Mouse (Mus musculus) CD4-positive naive resting alpha-beta T cell, adult 76 days (primary cell): Measurements from ENCODE around the gene Dcst1. TPM values are rescaled to one million over a fixed set of nuclear protein-coding genes. Genes with fewer than 3 reads are reported as not detected.

Experiments
- total RNA-seq: library from RNA; stranded (reverse); gene quantifications from one replicate; pipeline ENCODE4 v1.2.4, GENCODE M21; 2023

The Dcst1 gene
- total RNA-seq: not detected

GRCm38 (mm10) chr3:89365153-89365485 is at the start of gene Dcst1:
Gene Dcst1 (minus strand): TSS chr3:89365253.

DNA sequence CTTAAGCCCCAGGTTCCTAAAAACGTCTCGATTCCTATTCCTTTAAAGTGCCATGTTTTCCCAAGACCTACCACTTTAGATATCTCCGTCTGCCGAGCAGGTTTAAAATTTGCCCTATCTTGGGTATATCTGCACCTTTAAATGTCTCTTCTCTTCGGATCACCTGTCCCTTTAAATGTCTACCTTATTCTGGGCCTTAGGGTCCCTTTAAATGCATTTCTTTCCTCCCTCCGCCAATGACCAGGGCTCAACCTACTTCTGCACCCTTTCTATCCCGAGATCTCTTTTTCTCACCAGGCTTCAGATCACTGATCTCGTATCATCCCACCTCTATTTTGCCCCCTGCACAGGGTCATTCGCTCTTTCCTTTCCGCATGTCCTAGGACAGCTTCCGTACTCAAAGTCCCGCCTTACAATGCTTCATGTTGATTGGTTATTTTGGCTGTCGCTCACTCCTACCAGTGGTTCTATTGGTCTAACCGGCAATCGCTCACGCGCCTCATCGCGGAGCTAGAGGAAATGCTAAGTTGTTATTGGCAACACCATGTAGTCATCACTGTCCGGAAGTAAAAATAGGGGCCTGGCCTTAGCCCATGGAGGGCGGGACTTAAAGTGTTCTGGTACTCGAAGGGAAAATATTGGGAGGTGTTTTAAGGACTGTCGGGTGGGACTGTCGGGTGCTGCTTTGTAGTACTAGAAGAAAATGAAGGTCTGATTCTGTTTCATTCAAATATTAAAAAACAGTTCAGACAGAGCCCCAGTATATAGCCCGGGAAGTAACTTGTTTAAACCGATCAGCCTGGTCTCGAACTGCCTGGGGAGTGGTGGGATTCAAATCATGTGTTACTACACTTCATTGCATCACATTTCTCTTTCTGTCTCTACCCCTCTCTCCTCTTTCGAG is 46.7 kb upstream of the Dcst1 start, which contains the start of gene Flad1:
Gene Flad1 (minus strand): TSS at position 381 of the 904 bp plus-strand sequence.

DNA sequence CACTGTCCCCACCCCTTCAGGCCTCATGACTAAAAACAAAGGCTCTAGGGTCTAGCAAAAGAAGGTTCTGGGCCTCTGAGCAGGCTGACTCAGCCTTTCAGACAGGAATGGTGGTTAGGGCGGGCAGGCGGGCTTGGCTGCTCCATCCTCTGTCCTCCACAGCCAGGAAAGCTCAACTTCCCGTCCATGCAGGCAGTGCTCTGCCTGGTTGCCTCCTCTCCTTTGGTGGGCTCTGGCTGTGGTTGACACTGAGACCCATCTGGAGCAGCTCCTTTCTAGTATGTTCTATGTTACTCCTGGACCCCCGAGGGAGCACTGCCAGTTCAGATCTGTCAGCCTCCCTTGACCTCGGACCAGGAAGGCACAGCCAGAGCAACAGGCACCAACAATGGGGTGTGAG is 37.6 kb upstream of the Dcst1 start, which contains the start of gene Lenep:
Gene Lenep (minus strand): TSS at position 101 of the 400 bp plus-strand sequence.

GRCm38 (mm10) chr3:89394006-89394893 is 29.2 kb upstream of the Dcst1 start, which contains the start of gene Zbtb7b:
Gene Zbtb7b (minus strand): TSS chr3:89394776.

GRCm38 (mm10) chr3:89361675-89362074 is 3.4 kb downstream of the Dcst1 start, which contains the start of gene Dcst2:
Gene Dcst2 (plus strand): TSS chr3:89361975.

DNA sequence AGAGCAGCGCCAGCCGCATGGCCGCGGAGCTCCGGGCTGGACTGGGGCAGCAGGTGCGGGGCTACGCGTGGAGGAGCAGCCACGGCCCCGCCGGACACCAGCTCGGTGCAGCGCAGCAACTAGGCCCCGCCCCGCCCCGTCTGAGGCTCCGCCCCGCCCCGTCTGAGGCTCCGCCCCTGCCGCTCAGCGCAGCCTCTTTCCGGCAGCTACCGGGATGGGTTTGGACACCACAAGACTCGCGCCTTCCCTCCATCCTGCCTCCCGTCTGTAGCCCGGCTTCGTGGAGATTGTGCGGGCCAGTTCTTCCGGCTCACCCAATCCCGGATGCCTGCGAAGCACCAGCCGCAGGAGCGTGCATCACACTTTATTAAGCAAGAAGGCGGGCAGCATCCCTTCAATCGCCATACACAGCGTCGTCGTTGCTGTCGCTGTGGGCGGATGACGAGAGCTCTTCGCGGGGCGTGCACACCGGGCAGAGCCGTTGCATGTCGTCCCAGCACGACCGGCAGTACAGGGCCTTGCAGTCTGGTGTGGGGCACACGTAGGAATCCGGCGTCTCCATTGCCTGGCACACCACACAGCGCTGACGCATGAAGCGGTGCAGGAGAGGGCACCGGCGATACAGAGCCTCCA is 15.1 kb downstream of the Dcst1 start, which contains the start of gene Adam15:
Gene Adam15 (minus strand): TSS at position 128 of the 633 bp plus-strand sequence.

DNA sequence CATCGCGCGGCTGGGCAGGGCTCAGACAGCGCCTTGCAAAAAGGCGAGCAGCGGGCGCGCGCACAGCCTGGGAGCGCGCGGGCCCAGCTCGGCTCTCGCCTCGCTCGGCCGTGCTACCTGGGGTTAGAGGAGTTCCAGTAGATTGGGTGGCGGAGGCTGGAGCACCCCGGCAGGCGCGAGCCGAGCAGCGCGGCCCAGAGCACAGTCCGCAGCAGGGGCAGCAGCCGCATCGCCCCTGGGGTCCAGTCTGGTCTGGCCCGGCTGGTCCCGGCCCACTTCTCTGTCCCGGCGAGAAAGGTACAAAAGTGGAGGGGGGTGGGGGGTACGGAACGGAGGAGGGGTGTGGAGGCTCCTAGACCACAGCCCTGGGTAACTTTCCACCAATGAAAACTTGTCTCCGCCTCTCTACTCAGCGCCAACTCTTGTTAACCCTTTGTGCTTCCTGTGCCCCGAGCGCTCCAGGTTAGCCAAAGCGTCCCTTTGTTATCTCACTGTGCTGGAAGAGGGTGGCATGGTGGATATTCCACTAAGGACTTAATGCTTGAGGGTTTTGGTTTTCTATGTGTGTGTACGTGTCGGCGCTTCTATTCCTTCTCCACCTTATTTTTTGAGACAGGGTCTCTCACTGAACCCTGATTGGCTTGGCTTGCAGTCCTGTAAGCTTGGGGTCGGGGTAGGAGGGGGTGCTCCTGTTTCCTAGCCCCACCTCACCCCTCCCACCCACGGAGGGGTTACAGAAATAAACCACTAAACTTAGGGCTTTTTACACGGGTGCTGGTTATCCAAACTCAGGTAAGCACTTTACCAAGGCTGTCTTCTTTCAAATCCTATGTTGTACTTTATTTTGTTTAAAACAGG is 27.1 kb downstream of the Dcst1 start, which contains the start of gene Efna4:
Gene Efna4 (minus strand): TSS at position 308 of the 858 bp plus-strand sequence.

DNA sequence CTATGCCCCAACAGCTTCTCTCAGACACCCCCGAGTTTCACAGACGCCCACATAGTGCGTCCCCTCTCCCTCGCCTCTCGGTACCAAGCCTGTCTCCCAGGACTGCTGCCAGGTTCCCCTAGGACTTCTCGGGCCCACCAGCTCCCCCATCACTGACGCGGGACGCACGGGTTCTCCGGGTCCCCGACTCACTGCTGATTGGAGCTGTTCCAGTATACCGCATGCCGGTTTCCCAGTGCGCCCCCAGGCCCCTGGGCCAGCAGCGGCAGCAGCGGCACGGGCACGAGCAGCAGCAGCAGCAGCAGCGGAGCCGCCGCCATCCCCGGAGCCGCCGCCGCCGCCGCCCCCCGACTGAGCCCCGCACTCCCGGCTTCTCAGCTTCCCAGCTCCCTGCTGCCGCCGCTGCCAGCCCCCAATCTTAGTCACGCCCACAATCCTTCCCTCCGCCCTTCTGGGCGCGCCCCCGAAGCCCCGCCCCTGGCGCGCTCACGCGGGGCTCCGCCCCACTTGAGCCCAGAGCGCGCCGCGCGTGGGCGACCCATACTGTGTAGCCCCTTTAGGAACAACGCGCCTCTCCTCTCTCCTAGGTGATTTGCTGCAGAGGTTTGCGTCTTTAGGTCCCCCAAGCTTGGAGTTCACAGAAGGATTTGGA is 42.4 kb downstream of the Dcst1 start, which contains the start of gene Efna3:
Gene Efna3 (minus strand): TSS at position 452 of the 652 bp plus-strand sequence.

Other genes with a start within 250 kb of the Dcst1 start
- gene Pklr, start 229.1 kb downstream of the Dcst1 start, total RNA-seq: 0.21 TPM
- 5.2 TPM for gene Hcn3, start 205.1 kb downstream of the Dcst1 start, total RNA-seq
- 110 TPM for gene Clk2, start 200.5 kb downstream of the Dcst1 start, total RNA-seq
- 129 TPM for gene Scamp3, start 187.8 kb downstream of the Dcst1 start, total RNA-seq
- gene Fam189b, start 182.1 kb downstream of the Dcst1 start, total RNA-seq: 104 TPM
- 60.6 TPM for gene Gba, start 162.3 kb downstream of the Dcst1 start, total RNA-seq
- gene Thbs3, start 150.1 kb downstream of the Dcst1 start, total RNA-seq: 6.9 TPM
- 175 TPM for gene Mtx1, start 138.2 kb downstream of the Dcst1 start, total RNA-seq
- gene Muc1, start 136.2 kb downstream of the Dcst1 start, total RNA-seq: 1.5 TPM
- 91.1 TPM for gene Krtcap2, start 119.3 kb downstream of the Dcst1 start, total RNA-seq
- 1.6 TPM for gene Trim46, start 118.9 kb downstream of the Dcst1 start, total RNA-seq
- gene Dpm3, start 105.9 kb downstream of the Dcst1 start, total RNA-seq: 47.1 TPM
- 90.8 TPM for gene Slc50a1, start 94.7 kb downstream of the Dcst1 start, total RNA-seq
- not detected for gene Efna1, start 84.1 kb downstream of the Dcst1 start, total RNA-seq
- gene Efna3, start 42.3 kb downstream of the Dcst1 start, total RNA-seq: not detected
- gene Efna4, start 27.2 kb downstream of the Dcst1 start, total RNA-seq: 0.70 TPM
- 14.3 TPM for gene Adam15, start 15.3 kb downstream of the Dcst1 start, total RNA-seq
- gene Dcst2, start 3.3 kb downstream of the Dcst1 start, total RNA-seq: 0.23 TPM
- gene Zbtb7b, start 29.5 kb upstream of the Dcst1 start, total RNA-seq: 78.1 TPM
- not detected for gene Lenep, start 37.5 kb upstream of the Dcst1 start, total RNA-seq
- gene Flad1, start 46.6 kb upstream of the Dcst1 start, total RNA-seq: 21.0 TPM
- 3.7 TPM for gene Cks1b, start 53.1 kb upstream of the Dcst1 start, total RNA-seq
- gene Shc1, start 53.2 kb upstream of the Dcst1 start, total RNA-seq: 96.1 TPM
- gene Pygo2, start 65.0 kb upstream of the Dcst1 start, total RNA-seq: 39.8 TPM
- 95.0 TPM for gene Pbxip1, start 71.5 kb upstream of the Dcst1 start, total RNA-seq
- gene Pmvk, start 89.3 kb upstream of the Dcst1 start, total RNA-seq: 10.0 TPM
- gene Kcnn3, start 154.9 kb upstream of the Dcst1 start, total RNA-seq: not detected